Mouse (Mus musculus) left cerebral cortex, adult 2 months (tissue): ENCODE data around the gene Lrrc74b. TPM values are rescaled to one million over a fixed set of nuclear protein-coding genes. Genes with fewer than 3 reads are reported as not detected.
A peak's percentile ranks its signal among the peaks of the same experiment; 100 is the strongest.
"Not testable (repeated sequence)": the region's sequence is repeated elsewhere in the genome, so short reads cannot be mapped to it uniquely, and the experiment has no call there.

ENCODE experiments used
- DNase-seq, 2 experiments: peaks; one replicate each; pipeline ENCODE4 v3.0.0; 2021 to 2022; ENCODE audit warnings: low spot score in 2 of 2, mixed read lengths in 1 of 2; ENCODE audit errors: extremely low spot score in 1 of 2
- H3K27ac ChIP-seq: fragments of 200-600 bp; 2 replicates; pipeline ENCODE4 v1.8.1; 2022
- H3K4me3 ChIP-seq: fragments of 200-600 bp; 2 replicates; pipeline ENCODE4 v1.8.1; 2022
- CTCF ChIP-seq: fragments of 200-600 bp; IDR thresholded peaks from 2 replicates; pipeline ENCODE4 v1.8.1; 2022; ENCODE audit warnings: antibody characterized with exemption, mild to moderate bottlenecking, moderate library complexity
- intact Hi-C: fragments of 180-260 bp; cut with DNase I; formaldehyde crosslinking; loops from one replicate; pipeline ENCODE4 v1.15.1; 2025
- total RNA-seq, 2 experiments: library from RNA; stranded (reverse); gene quantifications; 2 replicates each; pipeline ENCODE4 v1.2.3; 2021

Lrrc74b gene
- total RNA-seq, 2 experiments from 2014 or later = 0.68 to 1.1 TPM

DNA sequence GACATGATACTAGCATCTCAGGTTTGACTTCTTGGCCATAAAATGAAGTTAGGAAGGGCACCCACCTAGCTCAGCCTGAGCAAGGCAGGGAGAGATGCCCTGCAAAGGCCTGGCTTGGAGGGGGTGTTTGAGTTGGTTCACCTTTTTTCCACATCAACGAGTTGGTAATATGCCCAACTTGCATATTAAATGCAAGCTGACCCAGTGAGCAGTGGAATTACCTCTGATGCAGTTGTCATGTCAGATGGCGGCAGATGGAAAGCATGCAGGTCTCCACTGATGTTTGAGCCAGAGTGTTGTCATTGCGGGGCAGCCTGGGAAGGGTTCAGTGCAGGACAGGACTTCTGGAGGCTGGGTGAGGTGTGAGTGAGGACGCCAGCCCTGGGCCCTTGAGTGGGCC lies 49.6 kb downstream of the Lrrc74b start:
- intact Hi-C loops = no loop called here

DNA sequence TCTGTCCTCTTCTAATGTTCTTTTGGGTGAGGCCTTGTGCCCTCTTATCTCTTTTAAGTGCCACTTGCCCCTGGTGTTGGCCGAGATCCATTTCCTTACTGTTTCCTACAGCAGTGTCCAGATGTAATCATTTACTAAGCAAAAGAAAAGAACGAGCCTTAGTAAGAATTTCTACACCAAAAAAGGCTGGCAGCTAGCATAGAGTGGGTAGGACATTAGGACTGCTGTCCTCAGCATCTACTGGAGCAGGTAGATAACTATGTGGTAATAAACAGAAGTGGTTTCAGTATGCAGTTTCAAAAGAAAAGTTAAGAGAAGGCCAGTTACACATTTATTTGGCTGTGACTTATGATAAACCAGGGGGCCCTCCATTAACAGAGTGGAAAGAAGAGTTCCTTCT lies 50.4 kb downstream of the Lrrc74b start:
- TF ChIP-seq CTCF = no peak
- intact Hi-C loops = no loop called here
- no peak for DNase-seq
- Histone ChIP-seq H3K4me3 (no peak overlapping the region), H3K27ac (no peak overlapping the region)

More for the DNA sequence above, 49.6 kb downstream of the Lrrc74b start:
- no peak overlapping the region for H3K27ac ChIP-seq
- no peak overlapping the region for H3K4me3 ChIP-seq
- no peak for TF ChIP-seq CTCF
- no peak for DNase-seq

GRCm38 (mm10) chr16:17510143-17510542 lies 50.9 kb downstream of the Lrrc74b start:
- Histone ChIP-seq H3K27ac (no peak overlapping the region), H3K4me3 (peak overlapping the region; percentile 60; the same call in 1 of the 2 replicates)
- DNase-seq = no peak
- intact Hi-C loops = no loop called here
- TF ChIP-seq CTCF = no peak

DNA sequence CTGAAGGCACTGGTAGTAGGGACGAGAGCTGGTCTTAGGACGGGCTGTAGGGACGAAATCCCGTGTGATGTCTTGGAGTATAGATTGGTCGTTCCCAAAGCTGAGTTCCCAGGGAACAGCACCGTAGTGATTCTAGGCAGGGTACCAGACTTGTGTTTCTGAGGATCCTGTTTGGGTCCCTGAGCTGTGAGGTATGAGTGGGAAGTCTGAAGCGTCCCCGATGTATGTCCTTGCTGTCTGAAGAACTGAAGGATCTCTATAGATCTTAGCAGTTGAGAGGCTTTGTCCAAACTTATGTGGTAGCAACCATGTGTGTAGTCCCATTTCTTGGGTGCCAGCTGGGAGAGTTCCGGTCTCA lies 51.8 kb downstream of the Lrrc74b start:
- intact Hi-C loops = loop anchor here (5.0 kb wide), 1 partner anchor 37 kb away; no protein-coding TSS in a partner anchor

DNA sequence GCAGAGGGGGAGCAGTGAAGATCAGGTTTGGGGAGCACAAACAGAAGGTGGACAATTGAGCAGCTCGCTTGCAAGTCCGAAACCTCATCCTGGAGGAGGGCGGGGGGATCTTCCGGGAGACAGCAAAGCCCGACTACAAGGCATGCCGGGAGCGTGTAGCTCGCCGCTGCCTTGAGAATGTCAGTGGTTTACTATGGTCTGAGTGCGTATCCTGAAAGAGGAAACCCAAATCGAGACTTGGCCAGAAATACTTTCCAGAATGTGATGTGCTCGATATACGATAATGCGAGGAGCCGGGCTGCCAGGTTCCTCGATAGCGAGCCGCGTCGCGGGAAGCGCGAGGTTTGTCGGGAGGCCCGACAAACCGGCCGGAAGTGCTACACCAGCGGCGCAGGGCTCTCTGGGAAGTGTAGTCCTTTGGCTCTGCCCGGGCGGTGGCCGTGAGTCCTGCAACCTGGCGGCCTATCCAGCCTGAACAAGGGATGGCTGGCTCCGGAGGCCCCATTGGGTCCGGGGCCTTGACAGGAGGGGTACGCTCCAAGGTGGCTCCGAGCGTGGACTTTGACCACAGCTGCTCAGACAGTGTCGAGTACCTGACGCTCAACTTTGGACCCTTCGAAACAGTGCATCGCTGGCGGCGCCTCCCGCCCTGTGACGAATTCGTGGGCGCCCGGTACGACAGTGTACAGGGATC lies 52.4 kb downstream of the Lrrc74b start, which contains the start of gene Lztr1:
Gene Lztr1, plus strand, starts transcription at position 143 of the 694 bp plus-strand sequence.
- no peak; the same call in none of the 2 replicates for TF ChIP-seq CTCF
- Histone ChIP-seq H3K27ac (peak within 1 kb of the TSS; percentile 98), H3K4me3 (peak within 1 kb of the TSS; percentile 60)
- intact Hi-C loops = loop anchor here (5.0 kb wide), 1 partner anchor 36 kb away; no protein-coding TSS in a partner anchor
- peak; percentile 88 for DNase-seq

More for the DNA sequence above, 51.8 kb downstream of the Lrrc74b start:
- DNase-seq = no peak
- no peak for TF ChIP-seq CTCF
- peak overlapping the region; percentile 60 for H3K4me3 ChIP-seq
- peak overlapping the region; percentile 98 for H3K27ac ChIP-seq

DNA sequence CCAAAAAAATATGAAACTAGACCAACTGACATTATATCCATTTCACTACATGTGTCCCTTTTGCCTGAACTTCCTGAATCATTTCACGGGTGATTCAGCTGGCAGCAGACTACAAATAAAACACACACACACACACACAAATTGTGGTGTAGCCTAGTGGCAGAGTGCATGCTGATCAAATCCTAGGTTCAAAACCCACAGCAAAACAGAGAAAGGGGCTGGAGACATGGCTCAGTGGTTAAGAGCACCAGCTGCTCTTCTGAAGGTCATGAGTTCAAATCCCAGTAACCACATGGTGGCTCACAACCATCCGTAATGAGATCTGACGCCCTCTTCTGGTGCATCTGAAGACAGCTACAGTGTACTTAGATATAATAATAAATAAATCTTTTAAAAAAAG lies 53.0 kb downstream of the Lrrc74b start:
- intact Hi-C loops = loop anchor here (5.0 kb wide), 1 partner anchor 36 kb away; no protein-coding TSS in a partner anchor
- peak overlapping the region; percentile 98 for H3K27ac ChIP-seq
- TF ChIP-seq CTCF = peak; percentile 24

DNA sequence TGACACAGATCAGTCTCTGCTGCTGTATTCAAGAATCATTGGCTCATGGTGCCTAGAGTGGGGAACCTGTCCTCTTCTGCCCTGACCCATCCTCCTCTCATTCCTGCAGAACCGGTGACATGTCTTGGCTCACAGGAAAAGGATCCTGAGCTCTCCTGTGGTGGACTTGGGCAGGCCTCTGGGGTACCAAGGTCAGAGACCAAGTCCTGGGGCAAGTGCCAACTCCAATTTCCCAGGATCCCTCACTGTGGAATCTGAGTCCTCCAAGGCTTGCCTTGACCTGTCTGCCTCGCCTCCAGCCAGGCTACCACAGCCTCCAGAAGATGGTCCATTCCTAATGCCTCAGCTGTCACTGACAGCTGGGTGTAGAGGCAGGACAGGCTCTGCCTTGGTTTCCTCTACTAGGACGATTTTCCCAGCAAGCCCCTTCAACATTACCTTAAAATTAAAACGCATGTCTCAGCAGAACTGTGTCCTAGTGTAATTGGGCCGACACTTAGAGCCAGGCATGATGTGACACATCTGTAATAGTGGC lies 54.0 kb downstream of the Lrrc74b start:
- Histone ChIP-seq H3K27ac (no peak overlapping the region), H3K4me3 (no peak overlapping the region)
- DNase-seq = no peak
- TF ChIP-seq CTCF = no peak
- intact Hi-C loops = loop anchor here (5.0 kb wide), 1 partner anchor 35 kb away; no protein-coding TSS in a partner anchor

More for the DNA sequence above, 53.0 kb downstream of the Lrrc74b start:
- not testable (repeated sequence) for DNase-seq
- peak overlapping the region; percentile 60 for H3K4me3 ChIP-seq

GRCm38 (mm10) chr16:17502681-17503080 lies 58.4 kb downstream of the Lrrc74b start:
- no peak for TF ChIP-seq CTCF
- DNase-seq = no peak
- no peak overlapping the region for H3K4me3 ChIP-seq
- intact Hi-C loops = no loop called here
- peak overlapping the region; percentile 30; the same call in 1 of the 2 replicates for H3K27ac ChIP-seq

DNA sequence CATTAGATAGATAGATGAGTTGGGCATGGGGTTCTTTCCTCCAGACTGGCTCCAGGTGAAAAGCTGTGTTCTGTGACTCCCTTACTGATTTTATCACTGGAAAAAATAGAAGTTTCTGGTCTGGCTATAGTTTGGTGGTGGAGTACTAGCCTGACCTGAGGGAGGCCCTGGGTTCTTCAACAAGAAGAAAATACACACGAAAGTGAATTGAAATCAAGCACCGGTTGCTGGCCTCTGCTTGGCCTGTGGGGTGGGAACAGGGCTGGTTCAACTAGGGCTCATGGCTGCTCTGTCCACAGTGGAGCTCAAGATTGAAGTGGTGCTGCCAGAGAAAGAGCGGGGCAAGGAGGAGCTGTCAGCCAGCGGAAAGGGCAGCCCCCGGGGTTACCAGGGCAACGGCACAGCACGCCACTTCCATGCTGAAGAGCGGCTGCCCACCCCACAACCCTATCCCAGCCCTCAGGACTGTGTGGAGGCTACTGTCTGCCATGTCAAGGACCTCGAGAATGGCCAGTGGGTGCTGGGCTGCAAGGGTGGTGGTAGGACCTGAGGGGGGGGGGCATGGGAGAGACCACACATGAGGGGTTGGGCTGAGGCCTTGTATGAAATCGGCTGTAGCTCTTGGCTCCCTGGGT lies 61.7 kb downstream of the Lrrc74b start:
- TF ChIP-seq CTCF = no peak
- DNase-seq = no peak
- Histone ChIP-seq H3K4me3 (no peak overlapping the region), H3K27ac (no peak overlapping the region)
- intact Hi-C loops = no loop called here

GRCm38 (mm10) chr16:17496499-17497305 lies 64.3 kb downstream of the Lrrc74b start:
- no peak for TF ChIP-seq CTCF
- intact Hi-C loops = no loop called here
- DNase-seq = peak; percentile 79 to 84
- no peak overlapping the region for H3K4me3 ChIP-seq
- H3K27ac ChIP-seq = peak overlapping the region; percentile 89

Other genes starting within 250 kb of the Lrrc74b start
- gene Serpind1, start 229.9 kb downstream of the Lrrc74b start, total RNA-seq = 1 to 10 TPM; 1.8 to 2.8 TPM
- 10 to 100 TPM; 19.2 to 21.3 TPM for gene Snap29, start 155.3 kb downstream of the Lrrc74b start, total RNA-seq
- 100 to 1,000 TPM; 343 to 370 TPM for gene Pi4ka, start 154.9 kb downstream of the Lrrc74b start, total RNA-seq
- 10 to 100 TPM; 31.9 to 36.7 TPM for gene Crkl, start 109.3 kb downstream of the Lrrc74b start, total RNA-seq
- gene Aifm3, start 71.6 kb downstream of the Lrrc74b start, total RNA-seq = 100 to 1,000 TPM; 148 to 171 TPM
- 100 to 1,000 TPM; 182 to 193 TPM for gene Lztr1, start 52.6 kb downstream of the Lrrc74b start, total RNA-seq
- gene Thap7, start 30.1 kb downstream of the Lrrc74b start, total RNA-seq = 10 to 100 TPM; 42.3 to 43.1 TPM
- 1 to 10 TPM in 1 of 2 experiments, under 1 TPM in 1; 0.68 to 1.0 TPM for gene P2rx6, start 638 bp upstream of the Lrrc74b start, total RNA-seq
- gene Slc7a4, start 22.0 kb upstream of the Lrrc74b start, total RNA-seq = 10 to 100 TPM; 82.7 to 83.0 TPM
- 10 to 100 TPM; 73.7 to 82.8 TPM for gene Smpd4, start 58.1 kb upstream of the Lrrc74b start, total RNA-seq
- gene Ccdc74a, start 85.2 kb upstream of the Lrrc74b start, total RNA-seq = 10 to 100 TPM; 22.9 to 26.2 TPM
- 10 to 100 TPM; 76.9 to 83.4 TPM for gene Med15, start 171.6 kb upstream of the Lrrc74b start, total RNA-seq
- gene Klhl22, start 198.4 kb upstream of the Lrrc74b start, total RNA-seq = 10 to 100 TPM; 84.9 to 86.0 TPM
- 1 to 10 TPM; 2.8 to 5.9 TPM for gene Scarf2, start 236.0 kb upstream of the Lrrc74b start, total RNA-seq